Mouse (Mus musculus): ENCODE results near the gene Efcab12.

GRCm38 (mm10) chr6:115877239-115877638 is 39.0 kb upstream of the Efcab12 start:
- no peak for TF ChIP-seq POLR2A (IDR thresholded peaks at IDR 0.05; ENCODE audit: low read depth, low read length)
- TF ChIP-seq EP300 (IDR thresholded peaks at IDR 0.05; ENCODE audit: low read length) = no peak
- no peak for TF ChIP-seq CTCF (conservative IDR thresholded peaks at IDR 0.05 in 1 of 2, IDR thresholded peaks at IDR 0.05 in 1 of 2; ENCODE audit: low read depth in 2 of 2, low read length in 2 of 2)
- TF ChIP-seq CHD1 (IDR thresholded peaks at IDR 0.05; ENCODE audit: low read depth, low read length) = no peak
- no peak for TF ChIP-seq MAZ (IDR thresholded peaks at IDR 0.05; ENCODE audit: low read depth, low read length)
- TF ChIP-seq MAX (IDR thresholded peaks at IDR 0.05; ENCODE audit: low read length) = no peak

Measured in CH12.LX (cell line).